Mouse (Mus musculus): ENCODE data around the gene Gm14214.
A peak's percentile ranks its signal among the peaks of the same experiment; 100 is the strongest.

The Gm14214 gene

GRCm38 (mm10) chr2:154769930-154770329, at the start of gene Gm14214:
Gm14214 (minus strand) TSS chr2:154770030.
- DNase-seq, result no peak

GRCm38 (mm10) chr2:154818599-154818998, 48.8 kb upstream of the Gm14214 start:
- DNase-seq, result no peak

DNA sequence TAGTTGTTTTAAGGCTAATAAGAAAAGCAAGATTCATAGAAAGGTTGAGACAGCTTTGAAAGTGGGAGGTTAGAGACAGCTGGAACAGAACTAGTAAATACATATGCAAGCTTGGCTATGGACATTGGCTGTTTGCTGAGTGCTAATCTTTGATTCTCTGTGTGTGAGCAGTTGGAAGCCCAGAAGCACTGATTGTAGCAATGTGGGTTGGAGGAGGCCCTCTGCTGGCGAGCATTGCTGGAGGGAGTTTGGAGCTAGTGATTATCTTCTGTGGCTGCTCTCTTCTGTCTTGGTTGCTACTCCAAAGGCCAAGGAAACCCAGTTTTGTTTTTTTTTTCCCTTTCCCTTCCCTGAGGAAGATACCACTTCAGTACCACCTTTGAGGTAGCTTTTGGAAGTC, 48.0 kb upstream of the Gm14214 start:
- peak; percentile 42 for DNase-seq

DNA sequence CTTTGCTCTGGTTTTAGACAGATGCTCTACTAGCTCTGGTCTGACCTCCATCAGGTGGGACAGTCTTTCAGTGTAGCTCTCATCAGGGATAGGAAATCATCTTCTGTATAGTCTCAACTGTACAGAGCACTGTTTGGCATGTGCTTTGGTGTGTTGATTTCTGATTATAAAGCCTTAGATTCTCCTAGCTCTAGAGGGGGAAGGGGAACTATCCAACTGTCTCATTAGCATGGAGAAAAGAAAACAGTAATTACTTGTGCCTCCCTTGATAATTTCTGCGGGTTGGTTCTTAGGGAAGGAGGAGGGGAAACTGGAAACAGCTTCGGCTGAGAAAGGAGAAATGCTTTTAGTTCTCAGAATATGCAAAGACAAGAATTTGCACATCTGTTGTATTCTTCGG, 47.3 kb upstream of the Gm14214 start:
- DNase-seq, result no peak

DNA sequence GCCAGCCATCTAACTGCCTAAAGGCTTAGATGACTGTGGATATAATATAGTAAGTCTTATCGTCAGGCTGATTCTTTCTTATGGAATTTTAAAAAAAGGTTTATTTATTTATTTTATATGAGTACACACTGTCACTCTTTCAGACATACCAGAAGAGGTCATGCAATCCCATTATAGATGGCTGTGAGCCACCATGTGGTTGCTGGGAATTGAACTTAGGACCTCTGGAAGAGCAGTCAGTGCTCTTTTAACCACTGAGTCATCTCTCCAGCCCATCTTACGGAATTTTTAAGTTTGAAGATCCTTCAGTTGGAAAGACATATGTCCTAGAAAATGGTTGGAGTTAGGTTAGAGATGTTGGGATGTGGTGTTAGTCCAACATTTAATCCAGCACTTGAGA, 43.6 kb upstream of the Gm14214 start:
- DNase-seq, result no peak

DNA sequence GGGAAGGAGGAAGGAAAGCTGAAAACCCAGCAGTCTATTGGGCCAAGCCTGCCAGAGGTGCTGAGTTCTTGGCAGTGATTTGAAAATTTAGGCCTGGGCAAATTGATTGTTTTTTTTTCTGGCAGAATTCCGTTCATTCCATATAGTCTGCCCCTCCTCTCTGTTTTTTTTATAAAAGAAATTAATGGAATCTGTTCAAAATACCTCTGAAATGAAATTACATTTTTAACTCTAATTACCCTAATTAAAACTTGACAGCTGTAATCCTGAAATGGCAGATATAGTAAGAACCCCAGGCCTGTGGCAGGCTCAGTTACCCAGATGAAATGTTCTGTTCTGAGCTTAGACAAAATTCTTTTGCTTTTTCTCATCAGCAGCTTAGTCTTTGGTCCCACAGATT, 41.0 kb upstream of the Gm14214 start:
- DNase-seq, result no peak

- DNase-seq, result no peak
Measured at GRCm38 (mm10) chr2:154809107-154809762, 39.4 kb upstream of the Gm14214 start.

GRCm38 (mm10) chr2:154807689-154808088, 37.9 kb upstream of the Gm14214 start:
- DNase-seq, result no peak

GRCm38 (mm10) chr2:154803845-154804244, 34.0 kb upstream of the Gm14214 start:
- DNase-seq, result no peak

DNA sequence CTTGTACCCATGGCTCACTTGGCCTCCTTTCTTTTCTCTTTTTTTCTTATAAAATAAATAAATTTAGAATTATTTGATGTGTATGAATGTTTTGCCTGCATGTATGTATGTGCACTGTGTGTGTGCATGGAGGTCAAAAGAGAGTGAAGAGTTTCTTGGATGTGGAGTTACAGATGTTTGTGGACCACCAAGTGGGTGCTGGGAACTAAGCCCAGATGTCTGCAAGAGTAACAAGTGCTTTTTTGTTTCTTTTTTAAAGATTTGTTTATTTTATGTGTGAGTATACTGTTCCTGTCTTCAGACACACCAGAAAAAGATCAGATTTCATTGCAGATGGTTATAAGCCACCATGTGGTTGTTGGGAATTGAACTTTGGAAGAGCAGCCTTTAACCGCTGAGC, 33.5 kb upstream of the Gm14214 start:
- DNase-seq, result no peak

GRCm38 (mm10) chr2:154791661-154792642, 22.1 kb upstream of the Gm14214 start:
- DNase-seq, result peak; percentile 59

- DNase-seq, result peak; percentile 97
Measured at GRCm38 (mm10) chr2:154790656-154791483, 21.0 kb upstream of the Gm14214 start, which contains the start of the genes Raly and a. Raly (plus strand) TSS chr2:154791096. a (plus strand) TSS chr2:154791402.

DNA sequence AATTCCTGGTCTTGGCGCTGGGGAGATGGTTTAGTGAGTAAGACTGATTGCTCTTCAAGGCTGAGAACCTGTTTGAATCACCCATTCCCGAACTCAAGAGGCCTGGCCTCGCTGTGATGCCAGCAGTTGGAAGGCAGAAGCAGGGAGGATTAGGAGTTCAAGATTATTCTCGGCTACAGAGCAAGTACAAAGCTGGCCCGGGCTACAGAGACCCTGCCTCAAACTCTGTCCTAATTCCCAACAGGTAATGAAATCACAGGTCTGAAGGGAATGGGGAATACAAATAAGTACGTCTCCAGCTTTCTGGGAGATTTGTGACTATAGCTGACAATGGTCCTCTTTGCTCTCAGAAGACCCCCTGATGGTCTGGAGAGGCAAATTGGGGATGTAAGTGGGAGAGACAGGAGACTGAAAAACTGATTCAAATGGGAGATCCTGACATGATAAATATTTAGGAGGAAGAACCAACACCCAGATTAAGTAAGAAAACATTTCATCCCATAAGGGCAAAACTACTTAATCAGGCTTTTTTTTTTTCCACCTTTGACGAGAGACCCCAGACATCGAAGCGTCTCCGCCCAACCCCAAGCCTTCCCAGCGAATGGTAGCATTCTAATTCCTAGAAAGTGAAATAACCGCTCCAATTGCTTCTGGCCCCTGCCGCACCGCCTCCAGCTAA, 20.3 kb upstream of the Gm14214 start:
- peak; percentile 12 for DNase-seq

GRCm38 (mm10) chr2:154789381-154789780, 19.6 kb upstream of the Gm14214 start:
- no peak for DNase-seq

DNA sequence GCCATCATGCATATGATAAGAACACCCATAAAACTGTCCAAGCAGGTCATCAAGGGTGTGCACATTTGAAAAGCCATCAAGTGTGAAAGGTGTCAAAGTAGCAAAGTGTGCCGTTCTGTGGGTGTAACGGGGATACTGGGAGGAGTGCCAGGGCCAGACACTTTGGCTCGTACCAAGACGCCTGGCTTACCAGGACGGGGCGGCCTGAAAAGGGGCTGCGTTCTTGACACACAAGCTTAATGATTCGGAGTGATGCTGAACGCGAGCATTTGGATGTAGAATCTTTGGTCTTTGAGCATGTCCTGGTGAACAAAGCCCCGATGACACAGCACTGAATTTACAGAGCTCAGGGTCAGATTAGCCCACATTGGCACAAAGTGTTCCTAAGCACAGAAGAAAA, 16.9 kb upstream of the Gm14214 start:
- DNase-seq, result no peak

- DNase-seq, result no peak
Measured at GRCm38 (mm10) chr2:154786187-154786586, 16.4 kb upstream of the Gm14214 start.

- no peak for DNase-seq
Measured at GRCm38 (mm10) chr2:154785284-154785683, 15.5 kb upstream of the Gm14214 start.

DNA sequence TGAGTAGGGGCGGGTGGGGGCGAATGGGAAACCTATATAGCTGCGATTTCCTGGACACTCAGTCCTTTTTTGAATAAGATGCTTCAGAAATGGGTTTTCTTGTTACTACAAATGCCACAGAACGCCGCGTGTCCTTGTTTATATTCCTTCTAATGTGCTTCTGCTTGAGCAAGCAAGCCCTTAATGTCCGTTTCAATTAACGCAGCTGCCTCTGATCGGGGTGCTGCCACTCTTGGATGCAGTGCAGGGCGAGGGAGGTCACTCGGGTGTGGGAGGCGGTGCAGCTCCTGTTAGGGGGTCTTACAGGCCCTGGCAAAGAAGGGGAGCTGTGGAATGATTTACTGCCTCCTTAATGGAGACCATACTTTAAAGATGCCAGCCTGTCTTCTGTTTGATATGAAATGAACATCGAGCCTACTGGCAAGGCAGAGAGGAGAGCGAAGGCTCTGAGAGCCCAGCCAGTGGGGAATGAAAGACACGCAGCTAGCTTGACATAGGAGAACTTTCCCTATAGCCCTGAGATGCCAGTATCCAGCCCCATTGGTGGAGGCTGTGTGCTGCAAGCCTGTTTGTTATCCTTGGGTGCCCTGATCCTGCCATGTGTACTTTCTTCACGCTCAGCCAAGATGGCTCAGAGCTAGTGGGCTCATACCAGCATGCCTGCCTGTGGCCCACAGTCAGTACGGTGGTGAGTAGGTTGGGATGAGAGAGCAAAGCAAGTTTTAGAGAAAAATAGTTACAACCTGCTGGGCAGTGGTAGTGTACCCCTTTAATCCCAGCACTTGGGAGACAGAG, 13.2 kb upstream of the Gm14214 start:
- no peak for DNase-seq

- DNase-seq, result no peak
Measured at GRCm38 (mm10) chr2:154782361-154782760, 12.5 kb upstream of the Gm14214 start.

GRCm38 (mm10) chr2:154779648-154780047, 9.8 kb upstream of the Gm14214 start:
- no peak for DNase-seq

GRCm38 (mm10) chr2:154776496-154776895, 6.7 kb upstream of the Gm14214 start:
- no peak for DNase-seq

DNA sequence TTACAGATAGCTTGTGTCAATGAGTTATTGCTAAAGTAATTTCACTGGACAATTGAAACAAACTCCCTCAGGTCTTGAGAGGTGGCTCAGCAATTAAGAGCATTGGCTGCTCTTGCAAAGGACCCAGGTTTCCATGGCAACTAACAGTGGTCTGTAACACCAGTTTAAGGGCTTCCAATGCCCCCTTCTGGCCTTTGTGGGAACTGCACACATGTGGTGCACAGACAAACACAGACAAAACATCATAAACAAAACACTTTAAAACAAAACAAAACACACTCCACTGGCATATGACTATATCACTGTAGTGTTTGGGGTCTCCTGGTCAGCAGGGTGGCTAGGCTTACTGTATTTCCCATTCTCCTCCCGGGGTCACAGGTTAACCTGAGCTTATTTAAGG, 4.2 kb upstream of the Gm14214 start:
- no peak for DNase-seq

Data from right cerebral cortex, adult 18-20 months (tissue).